Mouse (Mus musculus) thymus, adult 2 months (tissue): Measurements from ENCODE around the gene Tmem237.

Experiments used
- CTCF ChIP-seq: fragments of 200-500 bp; IDR thresholded peaks from 2 replicates; pipeline ENCODE4 v1.5.1; 2012; ENCODE audit warnings: mild to moderate bottlenecking, control low read depth, low read length, moderate library complexity, borderline replicate concordance; ENCODE audit not compliant: control insufficient read depth, poor library complexity, insufficient read depth; ENCODE audit errors: extremely low read depth
- POLR2A ChIP-seq: fragments of 200-500 bp; IDR thresholded peaks from 2 replicates; pipeline ENCODE4 v1.6.1; 2012; ENCODE audit warnings: mild to moderate bottlenecking, low read length, control low read depth, moderate library complexity; ENCODE audit not compliant: control insufficient read depth, poor library complexity, insufficient read depth; ENCODE audit errors: extremely low read depth

- no peak for TF ChIP-seq POLR2A
- no peak for TF ChIP-seq CTCF
Measured at GRCm38 (mm10) chr1:59158498-59158897, 38.3 kb upstream of the Tmem237 start.
